Mouse (Mus musculus): ENCODE measurements around the gene Trip10.

GRCm38 (mm10) chr17:57307074-57307473 lies 57.8 kb downstream of the Trip10 start:
- no peak for TF ChIP-seq GATA1 (IDR thresholded peaks at IDR 0.05; ENCODE audit: low read depth, low read length)
- TF ChIP-seq POLR2A (IDR thresholded peaks at IDR 0.05; ENCODE audit: control insufficient read depth in 1 of 2, insufficient read depth in 1 of 2, low read depth in 1 of 2, low read length in 2 of 2, poor library complexity in 1 of 2), result no peak
- no peak for TF ChIP-seq CTCF (IDR thresholded peaks at IDR 0.05 in 2 of 3, conservative IDR thresholded peaks at IDR 0.05 in 1 of 3; ENCODE audit: control insufficient read depth in 1 of 3, insufficient read depth in 1 of 3, low read depth in 2 of 3, low read length in 3 of 3, poor library complexity in 1 of 3, severe bottlenecking in 1 of 3)
- TF ChIP-seq HCFC1 (IDR thresholded peaks at IDR 0.05; ENCODE audit: low read depth, low read length), result no peak
- no peak for TF ChIP-seq POLR2AphosphoS5 (IDR thresholded peaks at IDR 0.05; ENCODE audit: borderline replicate concordance, low read depth, low read length)
- TF ChIP-seq MAZ (IDR thresholded peaks at IDR 0.05; ENCODE audit: low read depth, low read length), result no peak
- TF ChIP-seq MXI1 (IDR thresholded peaks at IDR 0.05; ENCODE audit: low read depth, low read length), result no peak
- TF ChIP-seq EP300 (IDR thresholded peaks at IDR 0.05; ENCODE audit: low read depth in 1 of 2, low read length in 2 of 2), result no peak
- TF ChIP-seq SIN3A (IDR thresholded peaks at IDR 0.05; ENCODE audit: low read length), result no peak
- no peak for TF ChIP-seq MAX (IDR thresholded peaks at IDR 0.05; ENCODE audit: low read length)

Data from MEL (cell line).